ENCODE assay signal across 9 mouse cellular contexts in the genomic region with DNA sequence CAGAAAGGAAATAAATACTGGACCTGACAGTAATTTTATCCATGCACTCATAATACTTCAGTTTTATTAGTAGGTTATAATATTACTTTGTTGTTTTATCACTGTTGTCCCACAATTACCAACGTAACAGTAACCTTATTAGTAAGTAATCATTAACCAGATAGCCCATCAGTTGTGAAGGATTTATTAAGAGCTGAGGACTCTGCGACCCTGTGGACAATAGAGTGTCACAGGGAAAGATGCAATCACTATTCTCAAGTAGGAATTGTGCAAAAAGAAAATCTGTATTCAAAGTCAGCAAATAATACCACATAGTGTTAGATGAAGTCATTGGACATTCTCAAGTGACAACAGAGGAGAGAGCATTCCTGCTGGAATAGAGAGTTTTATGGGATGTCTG.
ATAC-seq and TF ChIP-seq lines count a peak whose summit lies in the region.
"Had no signal": no experiment of that assay in that cellular context is flagged by ENCODE, and none has a peak within 500 bp of the region (broad histone marks: within the 10 kb centered on the region; RNA-seq: fewer than 3 reads in every experiment).

No protein-coding gene starts in this region.

- H3K9me3 ChIP-seq in intestine, embryonic 15.5 days: no peaks in the 10 kb centered on the region
- H3K9me3 ChIP-seq in intestine, postnatal 0 days (ENCODE audit: control insufficient read depth): no peaks in the 10 kb centered on the region
- H3K9me3 ChIP-seq in intestine, embryonic 16.5 days (ENCODE audit: control insufficient read depth, low read length): no peaks in the 10 kb centered on the region
- H3K9me3 ChIP-seq in heart, embryonic 12.5 days (replicated peaks): no peaks in the 10 kb centered on the region
- H3K9me3 ChIP-seq: G1E had no signal

- peak; percentile 74 for ATAC-seq in intestine, embryonic 15.5 days
- no peak for ATAC-seq in intestine, postnatal 0 days
- ATAC-seq in intestine, embryonic 16.5 days: peak; percentile 56
- ATAC-seq in heart, embryonic 12.5 days (ENCODE audit: insufficient number of reproducible peaks, low FRiP score): no peak
- ATAC-seq: activated CD4-positive, CD25-positive, alpha-beta regulatory T cell, adult 4 months; CD4-positive, CD25-positive, alpha-beta regulatory T cell, adult 4 months; Patski had no signal

- no peak overlapping the region for H3K4me3 ChIP-seq in intestine, embryonic 15.5 days (replicated peaks)
- H3K4me3 ChIP-seq in intestine, postnatal 0 days (ENCODE audit: low read depth, low read length): no peak overlapping the region
- no peak overlapping the region for H3K4me3 ChIP-seq in intestine, embryonic 16.5 days (ENCODE audit: low read length)
- H3K4me3 ChIP-seq in heart, embryonic 12.5 days: no peak overlapping the region

- no peak for TF ChIP-seq CTCF in intestine, postnatal 0 days (IDR thresholded peaks at IDR 0.05; ENCODE audit: low read depth)

- H3K4me1 ChIP-seq in intestine, embryonic 15.5 days (replicated peaks): no peaks in the 10 kb centered on the region
- H3K4me1 ChIP-seq in intestine, postnatal 0 days (replicated peaks; ENCODE audit: control insufficient read depth, insufficient read depth, low read length): no peaks in the 10 kb centered on the region
- H3K4me1 ChIP-seq in intestine, embryonic 16.5 days (ENCODE audit: control insufficient read depth, insufficient read depth, low read length): no peaks in the 10 kb centered on the region
- no peaks in the 10 kb centered on the region for H3K4me1 ChIP-seq in heart, embryonic 12.5 days (replicated peaks)

- H3K9ac ChIP-seq in intestine, embryonic 15.5 days: no peak overlapping the region
- H3K9ac ChIP-seq in intestine, postnatal 0 days (ENCODE audit: low read depth, low read length): no peak overlapping the region
- no peak overlapping the region for H3K9ac ChIP-seq in intestine, embryonic 16.5 days (ENCODE audit: low read depth, low read length)
- H3K9ac ChIP-seq in heart, embryonic 12.5 days: no peak overlapping the region

- H3K27ac ChIP-seq in intestine, embryonic 15.5 days: no peak overlapping the region
- no peak overlapping the region for H3K27ac ChIP-seq in intestine, postnatal 0 days (ENCODE audit: low read depth, low read length)
- no peak overlapping the region for H3K27ac ChIP-seq in intestine, embryonic 16.5 days (ENCODE audit: low read length)
- H3K27ac ChIP-seq in heart, embryonic 12.5 days (ENCODE audit: poor library complexity, severe bottlenecking): no peak overlapping the region

- no peak overlapping the region for H3K4me2 ChIP-seq in intestine, embryonic 15.5 days (replicated peaks)
- no peak overlapping the region for H3K4me2 ChIP-seq in intestine, postnatal 0 days (replicated peaks; ENCODE audit: low read depth)
- H3K4me2 ChIP-seq in intestine, embryonic 16.5 days (ENCODE audit: low read depth, low read length): no peak overlapping the region
- H3K4me2 ChIP-seq in heart, embryonic 12.5 days: no peak overlapping the region

- H3K27me3 ChIP-seq in intestine, embryonic 15.5 days (replicated peaks): no peaks in the 10 kb centered on the region
- H3K27me3 ChIP-seq in intestine, postnatal 0 days (replicated peaks; ENCODE audit: control insufficient read depth, insufficient read depth, low read length): no peaks in the 10 kb centered on the region
- no peaks in the 10 kb centered on the region for H3K27me3 ChIP-seq in intestine, embryonic 16.5 days (replicated peaks; ENCODE audit: control insufficient read depth, insufficient read depth, low read length)
- H3K27me3 ChIP-seq in heart, embryonic 12.5 days (replicated peaks): no peaks in the 10 kb centered on the region
- H3K27me3 ChIP-seq: CH12.LX, Patski had no signal

- WGBS in intestine, embryonic 15.5 days: 59% methylated on average over 2 of the region's 2 CpGs
- 38% methylated on average over 2 of the region's 2 CpGs for WGBS in intestine, postnatal 0 days
- WGBS in intestine, embryonic 16.5 days: 46% methylated on average over 2 of the region's 2 CpGs
- WGBS in heart, embryonic 12.5 days: 79% methylated on average over 2 of the region's 2 CpGs

- no peaks in the 10 kb centered on the region for H3K36me3 ChIP-seq in intestine, embryonic 15.5 days
- no peaks in the 10 kb centered on the region for H3K36me3 ChIP-seq in intestine, postnatal 0 days (ENCODE audit: control insufficient read depth, insufficient read depth)
- H3K36me3 ChIP-seq in intestine, embryonic 16.5 days (ENCODE audit: control insufficient read depth, insufficient read depth, low read length): no peaks in the 10 kb centered on the region
- H3K36me3 ChIP-seq in heart, embryonic 12.5 days: no peaks in the 10 kb centered on the region
- H3K36me3 ChIP-seq: G1E had no signal

Comparison
In these comparisons a context has a peak if more than half of its experiments do, and no peak if none do; other contexts are left out.
1. ATAC-seq: peak in intestine, embryonic 15.5 days (single experiment) and intestine, embryonic 16.5 days (single experiment); none in intestine, postnatal 0 days (single experiment) and heart, embryonic 12.5 days (single experiment).